Mouse (Mus musculus) hindbrain, embryonic 16.5 days (tissue): Measurements from ENCODE around the gene Hdac7. TPM values are rescaled to one million over a fixed set of nuclear protein-coding genes. Genes with fewer than 3 reads are reported as not detected.

Experiments
- ATAC-seq: fragments of 200-750 bp; cut with Nextera tagmentation; 2 replicates; pipeline ENCODE4 v1.8.0; 2017; ENCODE audit warnings: moderate TSS enrichment, moderate library complexity
- H3K27ac ChIP-seq: fragments of 300-500 bp; sonication (generic); 2 replicates; pipeline ENCODE4 v1.5.1; 2014; ENCODE audit warnings: low read depth, mild to moderate bottlenecking, control low read depth, low read length, moderate library complexity
- H3K27me3 ChIP-seq: fragments of 300-500 bp; sonication (generic); replicated peaks from 2 replicates; pipeline ENCODE4 v1.6.1; 2014; ENCODE audit warnings: low read length; ENCODE audit not compliant: control insufficient read depth, insufficient read depth
- H3K36me3 ChIP-seq: fragments of 300-500 bp; sonication (generic); 2 replicates; pipeline ENCODE4 v1.6.1; 2014; ENCODE audit warnings: mild to moderate bottlenecking, low read length, moderate library complexity, mixed read lengths; ENCODE audit not compliant: control insufficient read depth, insufficient read depth
- H3K4me1 ChIP-seq: fragments of 300-500 bp; sonication (generic); 2 replicates; pipeline ENCODE4 v1.6.1; 2014; ENCODE audit warnings: low read depth, low read length; ENCODE audit not compliant: control insufficient read depth, insufficient read depth
- H3K4me2 ChIP-seq: fragments of 300-500 bp; sonication (generic); 2 replicates; pipeline ENCODE4 v1.6.1; 2014; ENCODE audit warnings: mild to moderate bottlenecking, low read length, control low read depth, moderate library complexity
- H3K4me3 ChIP-seq: fragments of 300-500 bp; sonication (generic); 2 replicates; pipeline ENCODE4 v1.5.1; 2014; ENCODE audit warnings: mild to moderate bottlenecking, low read length, control low read depth, moderate library complexity
- H3K9ac ChIP-seq: fragments of 300-500 bp; sonication (generic); 2 replicates; pipeline ENCODE4 v1.6.1; 2014; ENCODE audit warnings: low read depth, mild to moderate bottlenecking, control low read depth, low read length, moderate library complexity
- H3K9me3 ChIP-seq: fragments of 300-500 bp; sonication (generic); 2 replicates; pipeline ENCODE4 v1.6.1; 2014; ENCODE audit warnings: mild to moderate bottlenecking, low read length, moderate library complexity; ENCODE audit not compliant: control insufficient read depth
- WGBS: fragments of 180-500 bp; shearing (Covaris S2); extraction: QIAGEN DNeasy Blood & Tissue Kit; methylation state at CpG from one replicate; pipeline ENCODE4 v1.1.7; 2014; 5-methylcytosine and 5-hydroxymethylcytosine counted together
- polyA plus RNA-seq: library from polyadenylated mRNA; unstranded; fragments of >200 nt; fragmentation: Nextera tagmentation; extraction: Ambion mirVana; gene quantifications from 2 replicates; pipeline ENCODE4 v1.2.1, GENCODE M21; 2015

Hdac7 gene
- polyA plus RNA-seq, 1 experiment from 2014 or later, result 25.2 TPM

- Histone ChIP-seq H3K27ac (no peak overlapping the region), H3K27me3 (no peaks in the 10 kb centered on the region), H3K4me2 (no peak overlapping the region), H3K4me3 (no peak overlapping the region), H3K9ac (no peak overlapping the region), H3K36me3 (peaks cover 30% of the 10 kb centered on the region), H3K4me1 (peaks cover 11% of the 10 kb centered on the region), H3K9me3 (no peaks in the 10 kb centered on the region)
- ATAC-seq, result no peak
- WGBS, result 69% methylated on average over 5 of the region's 5 CpGs
Measured at GRCm38 (mm10) chr15:97794268-97794667, 50.0 kb downstream of the Hdac7 start.

GRCm38 (mm10) chr15:97793386-97794153 lies 50.7 kb downstream of the Hdac7 start:
- H3K9me3 ChIP-seq, result no peaks in the 10 kb centered on the region
- peaks cover 14% of the 10 kb centered on the region for H3K4me1 ChIP-seq
- H3K4me2 ChIP-seq, result no peak overlapping the region
- no peak overlapping the region for H3K27ac ChIP-seq
- peaks cover 30% of the 10 kb centered on the region for H3K36me3 ChIP-seq
- H3K4me3 ChIP-seq, result no peak overlapping the region
- WGBS, result 95% methylated on average over 18 of the region's 18 CpGs
- no peak overlapping the region for H3K9ac ChIP-seq
- no peaks in the 10 kb centered on the region for H3K27me3 ChIP-seq
- ATAC-seq, result no peak

GRCm38 (mm10) chr15:97791126-97791700 lies 53.1 kb downstream of the Hdac7 start:
- H3K9me3 ChIP-seq, result no peaks in the 10 kb centered on the region
- H3K36me3 ChIP-seq, result peaks cover 27% of the 10 kb centered on the region
- H3K4me3 ChIP-seq, result no peak overlapping the region
- H3K4me1 ChIP-seq, result peaks cover 21% of the 10 kb centered on the region
- H3K27ac ChIP-seq, result no peak overlapping the region
- no peak overlapping the region for H3K4me2 ChIP-seq
- WGBS, result 88% methylated on average over 11 of the region's 11 CpGs
- no peaks in the 10 kb centered on the region for H3K27me3 ChIP-seq
- ATAC-seq, result no peak
- no peak overlapping the region for H3K9ac ChIP-seq

GRCm38 (mm10) chr15:97789761-97790505 lies 54.4 kb downstream of the Hdac7 start:
- H3K4me1 ChIP-seq, result peaks cover 27% of the 10 kb centered on the region
- no peaks in the 10 kb centered on the region for H3K9me3 ChIP-seq
- WGBS, result 54% methylated on average over 20 of the region's 20 CpGs
- H3K27me3 ChIP-seq, result no peaks in the 10 kb centered on the region
- H3K27ac ChIP-seq, result no peak overlapping the region
- H3K36me3 ChIP-seq, result peaks cover 18% of the 10 kb centered on the region
- H3K9ac ChIP-seq, result no peak overlapping the region
- no peak overlapping the region for H3K4me2 ChIP-seq
- ATAC-seq, result no peak
- H3K4me3 ChIP-seq, result no peak overlapping the region

DNA sequence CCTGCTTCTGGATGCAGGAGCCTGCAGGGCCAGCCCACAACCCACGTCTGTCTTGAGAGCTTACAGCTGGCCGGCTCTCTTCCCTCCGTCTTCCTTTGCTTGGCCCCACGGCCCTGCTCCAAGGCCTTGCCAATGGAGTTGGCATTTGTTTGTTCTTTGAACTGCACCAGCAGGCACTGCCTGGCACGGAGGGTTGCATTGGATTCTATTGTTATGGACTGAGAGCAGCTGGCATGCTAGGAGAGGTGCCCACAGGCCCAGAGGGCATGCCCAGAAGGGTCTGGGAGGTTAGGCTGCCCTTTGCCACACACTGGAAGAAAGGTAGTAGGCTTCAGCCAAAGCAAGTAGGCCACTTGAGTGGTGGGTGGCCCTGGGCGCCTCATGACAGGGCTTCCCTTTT lies 55.5 kb downstream of the Hdac7 start:
- peak; percentile 24; the same call in 1 of the 2 replicates for ATAC-seq
- H3K9me3 ChIP-seq, result no peaks in the 10 kb centered on the region
- WGBS, result 43% methylated on average over 6 of the region's 6 CpGs

DNA sequence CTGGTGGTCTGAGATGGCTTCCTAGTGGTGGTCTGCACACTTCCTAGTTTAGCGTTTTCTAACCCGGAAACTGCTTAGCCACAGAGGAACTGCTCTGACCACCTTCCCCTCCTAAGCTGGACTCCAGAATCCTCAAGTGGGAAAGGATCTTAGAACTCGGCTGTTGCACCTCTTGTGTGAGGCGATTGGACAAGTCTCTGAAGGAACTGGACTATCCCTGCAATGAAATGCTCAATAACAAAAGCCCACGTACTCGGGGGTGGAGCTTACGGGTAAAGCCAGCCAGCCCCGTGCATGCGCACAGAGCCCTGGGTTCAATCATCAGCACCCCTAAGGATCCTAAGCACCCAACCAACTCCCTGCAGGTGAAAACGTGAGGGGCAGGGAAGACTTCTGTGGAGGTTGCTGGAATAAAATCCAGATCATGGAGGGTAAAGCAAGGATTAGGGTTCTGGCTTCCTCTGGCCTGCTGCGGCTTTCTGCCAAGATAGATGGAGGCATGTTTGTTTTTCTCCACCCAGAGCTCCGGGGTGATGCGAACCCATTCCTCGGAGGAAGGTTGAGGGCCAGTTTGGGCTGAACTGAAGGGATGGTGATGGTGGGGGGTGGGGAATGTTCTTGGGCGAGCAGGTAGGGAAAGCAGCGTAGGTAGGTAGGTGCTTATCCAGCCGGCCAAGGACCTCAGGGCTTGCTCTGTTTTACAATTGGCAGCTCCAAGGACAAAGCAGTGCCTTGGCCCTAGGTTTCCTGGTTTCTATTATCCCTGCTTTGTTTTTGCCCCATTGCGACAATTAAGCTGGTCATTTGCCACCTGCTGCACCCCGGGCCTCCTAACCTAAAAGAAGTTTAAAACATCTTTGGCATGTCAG lies 56.3 kb downstream of the Hdac7 start:
- H3K27ac ChIP-seq, result peak overlapping the region; percentile 63; the same call in 1 of the 2 replicates
- H3K9ac ChIP-seq, result no peak overlapping the region
- H3K4me1 ChIP-seq, result peaks cover 27% of the 10 kb centered on the region
- H3K36me3 ChIP-seq, result peaks cover 6% of the 10 kb centered on the region
- H3K4me3 ChIP-seq, result no peak overlapping the region
- H3K4me2 ChIP-seq, result no peak overlapping the region
- H3K9me3 ChIP-seq, result no peaks in the 10 kb centered on the region
- no peak for ATAC-seq
- WGBS, result 70% methylated on average over 19 of the region's 19 CpGs
- H3K27me3 ChIP-seq, result no peaks in the 10 kb centered on the region

More for the DNA sequence above, 55.5 kb downstream of the Hdac7 start:
- H3K27ac ChIP-seq, result peak overlapping the region; percentile 63; the same call in 1 of the 2 replicates
- peaks cover 10% of the 10 kb centered on the region for H3K36me3 ChIP-seq
- H3K4me3 ChIP-seq, result no peak overlapping the region
- H3K9ac ChIP-seq, result no peak overlapping the region
- H3K27me3 ChIP-seq, result no peaks in the 10 kb centered on the region
- H3K4me1 ChIP-seq, result peaks cover 27% of the 10 kb centered on the region
- no peak overlapping the region for H3K4me2 ChIP-seq

- Histone ChIP-seq H3K4me2 (no peak overlapping the region), H3K27me3 (no peaks in the 10 kb centered on the region), H3K9me3 (no peaks in the 10 kb centered on the region), H3K4me1 (peaks cover 27% of the 10 kb centered on the region), H3K36me3 (peaks cover 2% of the 10 kb centered on the region; the same call in 1 of the 2 replicates), H3K9ac (no peak overlapping the region), H3K27ac (no peak overlapping the region), H3K4me3 (no peak overlapping the region)
- ATAC-seq, result no peak
- 83% methylated on average over 7 of the region's 7 CpGs for WGBS
Measured at GRCm38 (mm10) chr15:97787148-97787798, 57.0 kb downstream of the Hdac7 start.

GRCm38 (mm10) chr15:97786412-97787112 lies 57.7 kb downstream of the Hdac7 start:
- Histone ChIP-seq H3K4me2 (no peak overlapping the region), H3K27me3 (no peaks in the 10 kb centered on the region), H3K4me3 (no peak overlapping the region), H3K27ac (no peak overlapping the region), H3K4me1 (peaks cover 33% of the 10 kb centered on the region), H3K9ac (no peak overlapping the region), H3K9me3 (no peaks in the 10 kb centered on the region), H3K36me3 (no peaks in the 10 kb centered on the region)
- WGBS, result 76% methylated on average over 10 of the region's 10 CpGs
- no peak for ATAC-seq
